In the genomic region with DNA sequence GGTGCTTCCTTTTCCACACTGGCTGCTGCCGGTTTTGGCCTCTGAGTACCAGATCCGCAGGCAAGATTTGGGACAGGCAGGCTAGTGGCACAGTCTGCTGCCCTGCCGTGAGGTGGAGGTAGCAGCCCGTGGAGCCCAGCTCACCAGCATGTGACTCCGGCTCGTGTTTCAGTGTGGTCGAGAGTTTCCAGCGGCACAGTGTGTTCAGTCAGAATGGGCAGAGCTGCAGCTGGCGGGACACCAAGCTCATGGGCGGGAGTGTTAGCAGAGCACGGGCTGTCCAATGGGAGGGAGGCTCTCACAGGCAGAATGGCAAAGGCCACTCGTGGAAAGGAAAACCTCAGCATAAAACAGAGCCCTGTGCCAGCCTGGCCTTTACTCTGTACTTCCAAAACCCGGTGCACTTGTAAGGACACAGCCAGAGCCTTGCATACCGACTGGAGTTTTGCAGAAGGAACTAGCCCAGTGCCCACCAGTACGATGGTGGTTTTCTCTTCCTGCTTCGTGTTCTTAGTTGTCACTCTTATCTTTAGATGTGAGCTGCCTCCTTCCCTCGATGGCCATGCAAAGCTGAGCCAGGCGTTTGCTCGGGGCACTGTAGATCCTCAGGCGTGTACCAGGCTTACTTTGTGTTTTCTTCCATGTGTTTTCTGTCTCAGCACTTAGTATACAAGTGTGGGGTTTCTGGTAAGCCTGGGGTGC, we compare ENCODE assay signal across 8 mouse cellular contexts. TPM values are rescaled to one million over a fixed set of nuclear protein-coding genes. Genes with fewer than 3 reads are reported as not detected.
DNase-seq lines count a peak whose midpoint lies in the region; ATAC-seq and TF ChIP-seq lines count a peak whose summit lies in the region.

No protein-coding gene starts in this region.

- peak; percentile 69 to 71 for DNase-seq in B cell, adult 2 months
- peak; percentile 95 to 96 for DNase-seq in adrenal gland, adult (ENCODE audit: inconsistent age in 2 of 2, low spot score in 1 of 2)
- peak; percentile 89 for DNase-seq in embryonic facial prominence, embryonic 14.5 days (ENCODE audit: low spot score)
- peak; percentile 79 to 93 for DNase-seq in layer of hippocampus, adult 18-20 months (ENCODE audit: low spot score in 2 of 2)
- DNase-seq in lung, adult 2 months, result peak; percentile 87
- DNase-seq in right cerebral cortex, postnatal 25 days, result peak; percentile 83
- peak; percentile 90 for DNase-seq in urinary bladder, postnatal 14 days (ENCODE audit: low spot score)

- TF ChIP-seq POLR2A in lung, adult 2 months (IDR thresholded peaks at IDR 0.05; ENCODE audit: borderline replicate concordance, extremely low read depth, low read depth, low read length), result no peak

- H3K4me3 ChIP-seq in embryonic facial prominence, embryonic 14.5 days (ENCODE audit: low read depth, low read length), result no peak overlapping the region
- H3K4me3 ChIP-seq in heart, embryonic 13.5 days, result no peak overlapping the region
- no peak overlapping the region for H3K4me3 ChIP-seq in lung, adult 2 months (replicated peaks; ENCODE audit: extremely low read depth, low read depth, low read length)

- peak; percentile 89 for ATAC-seq in embryonic facial prominence, embryonic 14.5 days (ENCODE audit: low read depth)
- 0 out of 2 replicates have a peak, but pooled peaks have one; percentile 59 for ATAC-seq in heart, embryonic 13.5 days (ENCODE audit: extremely low read depth, insufficient number of reproducible peaks, low FRiP score, low TSS enrichment)

- peak overlapping the region; percentile 58 for H3K27ac ChIP-seq in embryonic facial prominence, embryonic 14.5 days (replicated peaks; ENCODE audit: low read depth, low read length)
- H3K27ac ChIP-seq in heart, embryonic 13.5 days (replicated peaks), result peak overlapping the region; percentile 61

- no peaks in the 10 kb centered on the region; the same call in 1 of the 2 replicates for H3K4me1 ChIP-seq in embryonic facial prominence, embryonic 14.5 days (ENCODE audit: control insufficient read depth, insufficient read depth, low read length)
- H3K4me1 ChIP-seq in heart, embryonic 13.5 days, result peaks cover 76% of the 10 kb centered on the region
- peaks cover 18% of the 10 kb centered on the region for H3K4me1 ChIP-seq in lung, adult 2 months (ENCODE audit: control insufficient read depth, insufficient read depth, low read length)

- 0 out of 2 replicates have a peak overlapping the region, but pooled peaks have one; percentile 16 for H3K9ac ChIP-seq in embryonic facial prominence, embryonic 14.5 days (ENCODE audit: low read depth, low read length)
- H3K9ac ChIP-seq in heart, embryonic 13.5 days, result peak overlapping the region; percentile 42; the same call in 1 of the 2 replicates

- H3K4me2 ChIP-seq in embryonic facial prominence, embryonic 14.5 days (ENCODE audit: low read depth, low read length), result no peak overlapping the region
- H3K4me2 ChIP-seq in heart, embryonic 13.5 days, result peak overlapping the region; percentile 40

- H3K9me3 ChIP-seq in embryonic facial prominence, embryonic 14.5 days (ENCODE audit: control insufficient read depth, low read length), result no peaks in the 10 kb centered on the region
- H3K9me3 ChIP-seq in heart, embryonic 13.5 days, result no peaks in the 10 kb centered on the region

- H3K27me3 ChIP-seq in embryonic facial prominence, embryonic 14.5 days (replicated peaks; ENCODE audit: control insufficient read depth, insufficient read depth, low read length), result no peaks in the 10 kb centered on the region
- no peaks in the 10 kb centered on the region for H3K27me3 ChIP-seq in heart, embryonic 13.5 days (replicated peaks)

- WGBS in embryonic facial prominence, embryonic 14.5 days, result 49% methylated on average over 20 of the region's 20 CpGs
- WGBS in heart, embryonic 13.5 days, result 42% methylated on average over 20 of the region's 20 CpGs
- WGBS in lung, adult 2 months, result 32% methylated on average over 20 of the region's 20 CpGs

- peak; percentile 43 for TF ChIP-seq CTCF in lung, adult 2 months (IDR thresholded peaks at IDR 0.05; ENCODE audit: insufficient read depth, low read length)

- H3K36me3 ChIP-seq in embryonic facial prominence, embryonic 14.5 days (ENCODE audit: control insufficient read depth, insufficient read depth, low read length), result peaks cover 41% of the 10 kb centered on the region; the same call in 1 of the 2 replicates
- peaks cover 42% of the 10 kb centered on the region for H3K36me3 ChIP-seq in heart, embryonic 13.5 days

RNA-seq across cellular contexts. Expression of gene Pptc7, which starts 31.0 kb away (rescaled TPM):
- polyA plus RNA-seq in embryonic facial prominence, embryonic 14.5 days (2014; fragmentation: Nextera tagmentation; extraction: Ambion mirVana), result 7.9 and 8.1 TPM in 2 replicates
- 9.1 and 9.7 TPM in 2 replicates for polyA plus RNA-seq in heart, embryonic 13.5 days (2015; fragmentation: Nextera tagmentation; extraction: Ambion mirVana)
- 10 to 100 TPM; 44.9 to 47.9 TPM for total RNA-seq in layer of hippocampus, adult 18-20 months (2021)
- 30.4 and 35.3 TPM in 2 replicates for polyA plus RNA-seq in lung, adult 2 months (2012; rRNA removed)

RNA-seq across cellular contexts. Expression of gene Rad9b, which starts 38.9 kb away (rescaled TPM):
- 8.0 and 9.8 TPM in 2 replicates for polyA plus RNA-seq in embryonic facial prominence, embryonic 14.5 days (2014; fragmentation: Nextera tagmentation; extraction: Ambion mirVana)
- 6.2 and 7.5 TPM in 2 replicates for polyA plus RNA-seq in heart, embryonic 13.5 days (2015; fragmentation: Nextera tagmentation; extraction: Ambion mirVana)
- 1 to 10 TPM; 3.7 to 3.9 TPM for total RNA-seq in layer of hippocampus, adult 18-20 months (2021)
- polyA plus RNA-seq in lung, adult 2 months (2012; rRNA removed), result 2.6 and 2.9 TPM in 2 replicates

RNA-seq across cellular contexts. Expression of gene Vps29, which starts 39.1 kb away (rescaled TPM):
- polyA plus RNA-seq in embryonic facial prominence, embryonic 14.5 days (2014; fragmentation: Nextera tagmentation; extraction: Ambion mirVana), result 211 and 218 TPM in 2 replicates
- polyA plus RNA-seq in heart, embryonic 13.5 days (2015; fragmentation: Nextera tagmentation; extraction: Ambion mirVana), result 214 and 236 TPM in 2 replicates
- total RNA-seq in layer of hippocampus, adult 18-20 months (2021), result 100 to 1,000 TPM; 163 to 183 TPM
- polyA plus RNA-seq in lung, adult 2 months (2012; rRNA removed), result 29.8 and 58.1 TPM in 2 replicates

RNA-seq across cellular contexts. Expression of gene Tctn1, which starts 50.9 kb away (rescaled TPM):
- 5.1 and 7.3 TPM in 2 replicates for polyA plus RNA-seq in embryonic facial prominence, embryonic 14.5 days (2014; fragmentation: Nextera tagmentation; extraction: Ambion mirVana)
- 2.5 and 2.8 TPM in 2 replicates for polyA plus RNA-seq in heart, embryonic 13.5 days (2015; fragmentation: Nextera tagmentation; extraction: Ambion mirVana)
- total RNA-seq in layer of hippocampus, adult 18-20 months (2021), result 10 to 100 TPM; 10.9 to 12.0 TPM
- 29.8 and 33.2 TPM in 2 replicates for polyA plus RNA-seq in lung, adult 2 months (2012; rRNA removed)

RNA-seq across cellular contexts. Expression of gene Gpn3, which starts 56.6 kb away (rescaled TPM):
- polyA plus RNA-seq in embryonic facial prominence, embryonic 14.5 days (2014; fragmentation: Nextera tagmentation; extraction: Ambion mirVana), result 62.1 and 64.7 TPM in 2 replicates
- 54.4 and 59.9 TPM in 2 replicates for polyA plus RNA-seq in heart, embryonic 13.5 days (2015; fragmentation: Nextera tagmentation; extraction: Ambion mirVana)
- 10 to 100 TPM; 26.1 to 30.9 TPM for total RNA-seq in layer of hippocampus, adult 18-20 months (2021)
- 42.4 and 57.6 TPM in 2 replicates for polyA plus RNA-seq in lung, adult 2 months (2012; rRNA removed)
